Mouse (Mus musculus) ES-E14 (cell line): Measurements from ENCODE around the gene A730071L15Rik.

Experiments
- CHD2 ChIP-seq: IDR thresholded peaks from 2 replicates; pipeline ENCODE4 v1.6.1; 2014; ENCODE audit warnings: mild to moderate bottlenecking, low read depth, low read length, inconsistent platforms
- HCFC1 ChIP-seq: IDR thresholded peaks from 2 replicates; pipeline ENCODE4 v1.6.1; 2012; ENCODE audit warnings: low read length, inconsistent platforms, borderline replicate concordance; ENCODE audit not compliant: insufficient read depth
- MAFK ChIP-seq: IDR thresholded peaks from 2 replicates; pipeline ENCODE4 v1.6.1; 2014; ENCODE audit warnings: mild to moderate bottlenecking, low read depth, low read length, inconsistent platforms; ENCODE audit not compliant: insufficient read depth
- ZC3H11A ChIP-seq: IDR thresholded peaks from 2 replicates; pipeline ENCODE4 v1.6.1; 2012; ENCODE audit warnings: low read depth, mild to moderate bottlenecking, inconsistent platforms, low read length, borderline replicate concordance
- ZNF384 ChIP-seq: IDR thresholded peaks from 2 replicates; pipeline ENCODE4 v1.6.1; 2012; ENCODE audit warnings: low read depth, low read length, inconsistent platforms

DNA sequence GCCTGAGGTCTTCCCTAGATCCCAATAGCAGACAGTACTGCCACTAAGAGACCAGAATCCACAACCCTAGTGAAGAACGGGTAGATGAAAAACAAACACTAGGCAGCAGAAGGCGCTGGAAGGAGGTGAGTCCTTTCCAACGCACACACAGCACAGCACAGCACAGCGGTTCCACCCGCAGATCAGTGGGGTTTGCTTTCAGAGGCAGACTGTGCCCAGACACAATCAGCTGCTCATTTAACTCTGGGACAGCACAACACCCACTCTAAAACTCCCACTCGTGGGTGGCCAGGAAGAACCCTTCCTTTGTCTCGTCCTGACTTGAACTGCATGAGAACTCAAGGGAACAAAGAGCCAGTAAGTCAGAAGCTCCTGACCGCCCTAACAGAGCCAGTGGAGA is 20.6 kb upstream of the A730071L15Rik start:
- no peak for TF ChIP-seq ZC3H11A
- TF ChIP-seq MAFK, result no peak
- TF ChIP-seq HCFC1, result no peak
- no peak for TF ChIP-seq CHD2
- no peak for TF ChIP-seq ZNF384
